Mouse (Mus musculus): Measurements from ENCODE around the gene Capn11.
A peak's percentile ranks its signal among the peaks of the same experiment; 100 is the strongest.

Gene Capn11

GRCm38 (mm10) chr17:45596631-45597396 is 62.3 kb downstream of the Capn11 start:
- DNase-seq = peak; percentile 58

GRCm38 (mm10) chr17:45595736-45596390 is 63.3 kb downstream of the Capn11 start:
- no peak for DNase-seq

- DNase-seq = peak; percentile 68
Measured at GRCm38 (mm10) chr17:45594881-45595735, 64.0 kb downstream of the Capn11 start.

GRCm38 (mm10) chr17:45594195-45594594 is 64.9 kb downstream of the Capn11 start:
- DNase-seq = no peak

GRCm38 (mm10) chr17:45593479-45593878 is 65.6 kb downstream of the Capn11 start:
- no peak for DNase-seq

GRCm38 (mm10) chr17:45592606-45593431 is 66.3 kb downstream of the Capn11 start:
- no peak for DNase-seq

- DNase-seq = no peak
Measured at GRCm38 (mm10) chr17:45591701-45592605, 67.2 kb downstream of the Capn11 start.

GRCm38 (mm10) chr17:45590410-45590809 is 68.7 kb downstream of the Capn11 start:
- DNase-seq = no peak

- no peak for DNase-seq
Measured at GRCm38 (mm10) chr17:45589844-45590243, 69.3 kb downstream of the Capn11 start.

GRCm38 (mm10) chr17:45589236-45589635 is 69.9 kb downstream of the Capn11 start:
- DNase-seq = no peak

- no peak for DNase-seq
Measured at GRCm38 (mm10) chr17:45588370-45588769, 70.8 kb downstream of the Capn11 start.

- DNase-seq = no peak
Measured at GRCm38 (mm10) chr17:45586449-45586837, 72.7 kb downstream of the Capn11 start.

- DNase-seq = no peak
Measured at GRCm38 (mm10) chr17:45585725-45586448, 73.2 kb downstream of the Capn11 start.

- DNase-seq = peak; percentile 80
Measured at GRCm38 (mm10) chr17:45584939-45585678, 74.0 kb downstream of the Capn11 start.

GRCm38 (mm10) chr17:45584096-45584896 is 74.8 kb downstream of the Capn11 start:
- DNase-seq = peak; percentile 74

- no peak for DNase-seq
Measured at GRCm38 (mm10) chr17:45582715-45583355, 76.3 kb downstream of the Capn11 start.

- DNase-seq = no peak
Measured at GRCm38 (mm10) chr17:45582188-45582587, 76.9 kb downstream of the Capn11 start.

GRCm38 (mm10) chr17:45581567-45581983 is 77.5 kb downstream of the Capn11 start:
- peak; percentile 58 for DNase-seq
